Mouse (Mus musculus) adrenal gland, adult (tissue): ENCODE measurements around the gene Ccdc177.
A peak's percentile ranks its signal among the peaks of the same experiment; 100 is the strongest.

ENCODE experiments used
- DNase-seq, 2 experiments: peaks; one replicate each; pipeline ENCODE4 v3.0.0; 2022 to 2023; ENCODE audit warnings: low spot score in 1 of 2; ENCODE audit not compliant: inconsistent age in 2 of 2

The Ccdc177 gene

GRCm38 (mm10) chr12:80785597-80785996 is 25.1 kb upstream of the Ccdc177 start:
- no peak for DNase-seq

- DNase-seq = no peak
These were observed 24.5 kb upstream of the Ccdc177 start for GRCm38 (mm10) chr12:80785005-80785404.

- no peak for DNase-seq
These were observed 23.4 kb upstream of the Ccdc177 start for GRCm38 (mm10) chr12:80783889-80784288.

- peak in 1 of 2 experiments; percentile 68 for DNase-seq
These were observed 22.4 kb upstream of the Ccdc177 start for GRCm38 (mm10) chr12:80782892-80783291.

DNA sequence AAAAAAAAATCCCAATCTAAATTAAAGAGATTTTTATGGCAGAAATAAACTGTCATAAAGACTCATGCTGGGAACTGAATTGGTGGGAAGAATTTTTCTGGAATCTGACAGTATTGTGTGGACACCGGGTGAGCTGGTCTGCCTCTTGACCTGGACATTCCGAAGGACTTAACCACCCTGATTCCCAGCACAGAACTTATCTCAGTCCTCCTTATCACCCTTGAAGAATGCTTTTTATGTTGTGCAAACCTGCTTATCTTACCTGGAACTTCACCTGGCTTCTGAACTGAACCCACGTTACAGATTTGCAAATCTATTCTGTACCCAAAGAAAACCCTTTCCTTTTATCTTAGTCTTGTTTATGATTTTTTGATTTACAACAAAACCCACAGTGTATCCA is 21.7 kb upstream of the Ccdc177 start:
- no peak for DNase-seq

GRCm38 (mm10) chr12:80779760-80780159 is 19.3 kb upstream of the Ccdc177 start:
- no peak for DNase-seq

DNA sequence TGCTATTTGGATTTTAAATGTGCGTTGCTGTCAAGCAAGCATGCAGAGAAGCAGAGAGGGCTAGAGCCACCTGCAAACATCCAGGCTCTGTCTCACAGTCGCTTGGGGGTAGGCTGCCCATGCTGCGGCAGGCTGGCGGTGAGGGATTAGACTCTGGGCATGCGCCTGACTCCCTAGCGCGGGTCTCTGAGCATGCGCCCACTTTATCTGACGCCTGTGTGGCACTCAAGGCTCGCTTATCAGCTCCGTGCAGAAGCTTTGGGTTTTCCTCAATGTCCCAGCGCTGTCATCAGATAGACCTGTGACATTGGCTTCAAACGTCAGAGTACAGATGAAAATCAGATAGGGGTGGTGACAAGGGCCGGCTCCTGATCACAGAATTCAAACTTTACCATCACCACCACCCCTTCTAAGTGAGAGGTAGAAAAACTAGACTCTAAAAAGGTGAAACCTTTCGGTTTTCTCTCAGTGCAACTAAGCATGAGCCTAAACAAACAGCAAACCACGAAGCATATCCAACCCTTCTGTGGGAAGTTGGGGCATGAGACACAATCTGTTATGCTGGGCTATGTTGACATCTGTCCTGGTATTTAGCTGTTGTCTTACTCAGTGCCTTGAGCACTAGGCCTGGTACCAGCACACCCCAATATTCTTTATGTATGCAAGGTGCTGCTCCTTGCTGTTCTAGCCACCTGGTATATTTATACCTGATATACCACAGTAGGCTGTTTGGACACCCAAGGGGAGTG is 17.9 kb upstream of the Ccdc177 start:
- DNase-seq = no peak

- DNase-seq = no peak
These were observed 15.7 kb upstream of the Ccdc177 start for GRCm38 (mm10) chr12:80776046-80776634.

GRCm38 (mm10) chr12:80774786-80775185 is 14.3 kb upstream of the Ccdc177 start:
- DNase-seq = no peak

DNA sequence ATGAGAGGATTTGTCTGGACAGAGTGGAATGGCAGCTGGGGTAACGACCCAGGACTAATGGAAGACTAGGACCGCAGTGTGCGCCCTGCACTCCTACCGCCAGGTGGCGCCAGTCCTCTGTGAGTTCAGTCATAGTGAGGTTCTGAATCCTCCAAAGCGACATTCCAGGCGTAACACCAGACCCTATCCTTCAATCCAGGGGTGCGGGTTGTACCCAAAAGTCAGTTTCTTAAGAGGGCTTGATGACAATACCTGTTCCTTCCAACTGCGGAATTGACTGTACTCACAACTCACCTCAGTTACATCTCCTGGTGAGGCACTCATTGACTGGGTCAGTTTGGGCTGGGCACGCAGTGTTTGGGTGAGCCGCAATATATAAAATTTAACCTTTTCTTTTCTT is 9.2 kb upstream of the Ccdc177 start:
- peak; percentile 69 to 92 for DNase-seq

DNA sequence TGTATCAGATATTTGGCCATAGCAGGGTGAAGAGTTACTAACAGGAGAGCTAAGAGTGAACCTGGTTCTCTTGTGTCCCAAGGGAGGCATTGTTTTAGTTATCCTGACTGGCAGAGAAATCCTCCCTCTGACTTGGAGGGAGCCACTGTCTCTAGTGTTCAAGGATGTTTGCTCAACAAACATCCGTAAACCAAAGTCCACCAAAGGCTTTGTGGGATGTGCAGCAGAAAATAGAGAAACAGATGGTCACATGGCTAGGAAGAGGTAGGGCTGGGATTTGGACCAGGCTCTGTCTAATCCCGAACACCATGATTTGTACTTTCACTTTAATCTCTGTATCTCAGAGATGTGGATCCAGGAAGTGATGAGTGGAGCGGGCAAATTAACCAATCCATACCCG is 3.6 kb upstream of the Ccdc177 start:
- no peak for DNase-seq

GRCm38 (mm10) chr12:80762982-80763381 is 2.5 kb upstream of the Ccdc177 start:
- no peak for DNase-seq

DNA sequence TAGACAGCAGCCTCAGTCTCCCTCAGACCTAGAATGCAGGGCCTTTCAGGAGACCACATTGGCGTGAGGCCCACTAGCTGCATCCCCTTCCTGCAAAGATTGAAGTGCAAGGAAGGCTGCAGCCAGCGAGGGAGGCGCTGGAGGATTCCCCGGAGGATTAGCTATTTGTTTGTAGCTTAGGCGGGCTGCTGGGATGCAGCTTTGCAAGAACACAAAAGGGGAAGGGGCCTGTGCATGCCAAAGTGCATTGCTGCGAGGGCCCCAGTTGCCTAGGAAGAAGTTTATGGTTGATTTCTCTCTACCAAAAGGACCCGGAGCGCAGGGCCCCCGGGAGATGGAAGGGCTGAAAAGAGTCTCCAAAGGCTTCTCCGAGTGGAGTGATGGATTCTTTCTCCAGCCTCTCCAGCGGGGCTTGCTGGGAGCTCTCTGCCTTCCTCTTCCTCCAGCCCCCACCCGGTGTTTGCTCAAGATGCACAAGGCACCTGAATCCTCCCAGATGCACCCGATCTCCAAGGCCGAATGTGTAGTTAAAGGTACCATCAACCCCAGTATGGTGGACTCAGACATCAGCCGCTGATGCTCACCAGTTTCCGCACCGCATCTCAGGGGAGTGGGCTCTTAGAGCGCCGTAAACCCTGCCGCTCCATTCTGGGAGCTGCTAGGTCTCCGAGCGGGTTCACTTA is 633 bp downstream of the Ccdc177 start:
- no peak for DNase-seq

DNA sequence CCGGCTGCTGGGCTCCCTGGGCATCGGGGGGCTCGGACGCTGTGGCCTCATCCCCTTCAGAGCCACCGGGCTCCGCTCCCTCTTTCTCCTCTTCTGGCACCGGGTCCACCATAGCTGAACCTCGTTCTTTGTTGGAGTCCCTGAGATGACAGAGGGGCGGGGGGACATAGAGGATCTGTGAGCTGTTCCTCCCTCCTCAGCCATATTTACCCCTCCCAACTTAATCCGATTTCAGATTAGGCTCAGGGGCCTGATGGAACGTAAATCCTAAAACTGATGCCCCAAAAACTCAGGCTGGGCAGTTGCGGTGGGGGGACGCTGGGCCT is 1.1 kb downstream of the Ccdc177 start:
- DNase-seq = no peak

DNA sequence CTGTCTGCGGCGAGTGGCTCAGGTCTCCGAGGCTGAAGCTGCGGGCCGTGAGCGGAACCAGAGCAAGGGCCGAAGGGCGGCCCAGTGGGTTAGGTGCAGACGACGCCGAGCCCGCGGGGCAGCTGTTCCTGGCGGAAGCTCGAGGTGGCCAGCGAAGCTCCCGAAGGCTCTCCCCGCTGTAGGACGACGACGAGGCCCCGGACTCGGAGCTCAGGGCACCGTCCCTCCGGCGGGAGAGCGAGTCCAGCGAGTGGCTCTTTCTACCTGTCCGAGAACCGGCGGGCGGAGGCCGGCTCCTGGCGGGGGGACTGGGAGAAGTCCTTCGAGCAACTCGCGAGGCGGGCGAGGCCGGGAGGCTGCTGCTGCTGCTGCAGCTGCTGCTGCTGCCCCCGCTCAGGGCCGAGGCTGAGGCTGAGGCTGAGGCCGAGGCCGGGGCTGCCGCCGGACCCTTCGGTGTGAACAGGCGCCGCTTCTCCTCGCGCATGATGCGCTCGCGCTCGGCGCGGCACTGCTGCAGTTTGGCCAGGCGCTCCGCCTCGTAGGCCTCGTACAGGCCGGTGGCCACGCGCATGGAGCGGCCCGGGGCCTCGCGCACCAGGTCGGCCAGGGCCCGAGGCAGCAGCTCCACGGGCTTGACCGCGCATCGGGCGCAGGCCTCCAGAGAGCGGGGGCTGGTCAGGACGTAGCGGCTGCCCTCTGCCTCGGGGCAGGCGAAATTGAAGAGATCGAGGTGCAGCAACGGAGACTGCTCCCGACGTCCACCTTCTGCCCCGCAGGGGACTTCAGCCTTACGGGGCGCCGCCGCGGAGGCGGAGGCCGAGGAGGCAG is 1.7 kb downstream of the Ccdc177 start:
- no peak for DNase-seq

DNA sequence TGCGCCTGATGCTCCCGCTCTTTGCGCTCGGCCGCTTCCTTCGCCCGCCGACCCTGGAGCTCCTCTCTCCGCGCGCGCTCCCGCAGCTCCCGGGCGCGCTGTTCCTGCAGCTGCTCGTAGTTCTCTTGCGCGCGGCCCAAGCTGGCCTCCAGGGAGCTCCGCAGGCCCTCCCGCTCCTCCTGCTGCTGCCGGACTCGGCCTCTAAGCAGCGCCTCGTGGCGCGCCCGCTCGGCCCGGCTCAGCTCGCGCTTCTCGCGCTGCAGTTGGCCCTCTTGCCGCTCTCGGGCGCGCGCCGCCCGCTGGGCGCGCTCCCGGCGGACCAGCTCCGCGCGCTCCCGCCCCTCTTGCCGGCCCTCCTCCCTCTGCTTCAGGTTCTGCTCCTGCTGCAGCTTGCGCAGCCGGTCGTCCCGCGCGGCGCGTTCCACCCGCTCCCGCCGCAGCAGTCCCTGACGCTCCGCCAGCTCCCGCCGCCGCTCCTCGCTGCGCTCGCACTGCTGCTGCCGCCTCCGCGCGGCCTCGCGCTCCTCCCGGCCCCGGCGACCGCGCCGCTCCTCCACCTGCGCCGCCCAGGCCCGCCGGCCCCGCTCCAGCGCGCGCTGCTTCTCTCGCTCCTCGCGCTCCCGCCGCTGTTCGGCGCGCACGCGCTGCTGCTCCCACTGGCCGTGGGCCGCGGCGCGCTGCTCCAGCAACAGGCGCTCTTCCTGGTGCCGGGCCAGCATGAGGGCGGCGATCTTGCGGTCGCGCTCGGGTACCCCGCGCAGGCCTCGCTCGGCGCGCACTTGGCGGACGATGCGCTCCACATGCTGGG is 2.5 kb downstream of the Ccdc177 start:
- peak; percentile 59 to 89 for DNase-seq

DNA sequence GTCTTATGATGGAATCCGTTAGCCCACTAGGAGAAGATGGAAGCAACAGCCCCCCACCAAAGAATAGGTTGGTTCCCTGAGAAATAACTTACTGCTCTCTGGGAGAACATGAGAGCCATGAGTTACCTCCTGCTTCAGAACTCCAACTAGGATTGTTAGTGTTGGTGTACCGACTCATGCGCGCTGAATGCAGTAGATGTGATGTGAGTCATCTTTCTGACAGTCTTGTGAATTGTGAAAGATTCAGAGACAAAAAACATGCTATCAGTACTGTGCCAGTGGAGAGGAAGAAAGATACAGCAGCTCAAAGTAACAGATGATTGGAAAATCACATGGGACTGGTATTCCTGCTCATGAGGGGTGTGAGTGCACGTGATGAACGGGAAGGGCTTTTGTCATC is 8.9 kb downstream of the Ccdc177 start:
- DNase-seq = no peak

GRCm38 (mm10) chr12:80746031-80746813 is 14.3 kb downstream of the Ccdc177 start:
- no peak for DNase-seq

DNA sequence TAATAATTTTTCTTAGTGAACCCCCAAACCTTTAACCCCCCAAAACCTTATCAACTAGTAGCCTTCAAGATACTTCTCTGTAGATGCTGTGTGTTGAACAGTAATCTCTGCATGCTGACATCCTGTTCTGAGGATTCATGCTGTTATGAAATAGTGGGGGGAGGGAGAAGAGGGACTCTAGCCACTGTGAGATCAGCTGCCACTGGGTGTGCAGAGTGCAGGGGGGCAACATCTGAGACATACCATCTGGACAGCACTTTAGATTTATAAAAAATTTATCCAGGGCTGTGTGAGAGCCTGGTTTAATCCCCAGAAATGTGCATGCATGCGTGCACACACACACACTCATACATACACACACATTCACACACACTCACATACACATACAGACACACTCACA is 15.9 kb downstream of the Ccdc177 start:
- DNase-seq = no peak

DNA sequence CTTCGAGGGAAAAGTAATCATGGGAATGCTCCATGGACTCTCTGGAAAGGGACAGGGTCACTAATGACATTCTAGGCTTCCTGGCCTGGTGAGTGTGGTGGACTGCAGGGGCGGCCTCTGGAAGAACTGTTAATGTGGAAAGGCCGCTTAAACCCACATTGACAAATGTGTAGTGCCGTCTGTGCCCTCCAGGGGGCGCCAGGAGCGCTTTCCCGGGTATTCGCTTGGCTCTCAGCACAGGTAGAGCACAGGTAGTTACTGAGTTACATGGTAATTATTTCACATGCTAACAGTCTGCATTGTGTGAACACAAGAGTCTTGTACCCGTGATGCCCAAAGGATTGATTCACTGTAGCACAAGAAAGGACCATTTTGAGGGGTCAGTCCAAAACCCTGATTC is 21.0 kb downstream of the Ccdc177 start:
- peak in 1 of 2 experiments; percentile 58 for DNase-seq
